Mouse (Mus musculus) myocyte (in vitro differentiated cells): ENCODE measurements around the gene Slc17a9.

Experiments
- MAX ChIP-seq: IDR thresholded peaks from one replicate; pipeline ENCODE4 v1.6.1; 2011; ENCODE audit warnings: low read depth, mild to moderate bottlenecking, control low read depth
- POLR2A ChIP-seq: IDR thresholded peaks from one replicate; pipeline ENCODE4 v1.6.1; 2011; ENCODE audit warnings: low read depth, mild to moderate bottlenecking, control low read depth, moderate library complexity; ENCODE audit not compliant: insufficient read length

DNA sequence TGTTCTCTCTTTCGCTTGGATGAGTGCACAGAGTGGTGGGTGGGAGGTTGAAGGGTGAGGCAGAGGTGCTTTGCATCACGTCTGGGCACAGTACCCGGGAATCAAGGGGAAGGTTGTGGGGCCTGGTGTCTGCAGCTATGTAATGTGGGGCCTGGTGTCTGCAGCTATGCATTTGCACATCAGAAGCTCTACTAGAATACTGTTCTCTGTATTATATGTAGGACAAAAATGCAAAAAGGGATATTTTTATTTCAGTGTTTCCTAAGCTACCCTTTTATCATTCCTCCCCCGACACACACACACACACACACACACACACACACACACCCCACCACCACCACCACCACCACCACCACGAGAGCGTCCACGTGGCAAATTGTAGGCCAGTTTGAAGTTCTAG, 10.2 kb downstream of the Slc17a9 start:
- TF ChIP-seq POLR2A: no peak
- no peak for TF ChIP-seq MAX
